Mouse (Mus musculus): ENCODE data around the gene Myef2. TPM values are rescaled to one million over a fixed set of nuclear protein-coding genes. Genes with fewer than 3 reads are reported as not detected.

The Myef2 gene
- polyA plus RNA-seq, 1 experiment from 2014 or later: 242 TPM

- no peak for ATAC-seq (ENCODE audit: low FRiP score)
- Histone ChIP-seq H3K9ac (no peak overlapping the region), H3K36me3 (no peaks in the 10 kb centered on the region), H3K9me3 (no peaks in the 10 kb centered on the region), H3K27ac (no peak overlapping the region), H3K4me3 (no peak overlapping the region), H3K4me1 (replicated peaks) (peaks cover 6% of the 10 kb centered on the region), H3K27me3 (no peaks in the 10 kb centered on the region), H3K4me2 (no peak overlapping the region)
- 95% methylated on average over 7 of the region's 7 CpGs for WGBS
Observed at GRCm38 (mm10) chr2:125061451-125061850, 62.0 kb downstream of the Myef2 start.

DNA sequence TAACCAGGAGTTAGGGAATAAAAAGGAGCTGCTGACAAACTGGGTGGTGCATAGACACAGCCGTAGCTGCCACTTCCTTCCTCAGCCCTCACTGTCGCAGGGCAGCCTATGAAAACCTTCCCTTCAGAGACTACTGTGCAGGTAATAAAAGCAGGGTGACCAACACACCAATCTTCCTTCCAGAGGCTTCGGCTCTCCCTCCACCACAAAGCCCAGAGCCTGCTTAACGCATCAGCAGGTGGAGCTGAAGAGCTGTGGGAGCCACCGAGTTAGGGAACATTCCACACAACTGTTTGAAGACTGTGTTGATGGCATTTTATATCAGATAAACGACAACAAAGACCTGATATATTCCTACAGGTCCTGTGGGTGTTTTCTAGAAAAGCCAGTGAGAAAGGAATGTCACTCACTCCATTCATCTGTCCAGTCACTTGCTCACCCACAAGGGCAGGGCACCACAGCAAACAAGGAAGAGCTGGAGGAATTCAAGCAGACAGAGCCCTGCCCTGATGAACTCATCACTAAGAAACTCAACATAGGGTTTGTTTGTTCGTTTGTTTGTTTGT is 66.1 kb downstream of the Myef2 start:
- H3K9ac ChIP-seq: no peak overlapping the region
- no peaks in the 10 kb centered on the region for H3K9me3 ChIP-seq
- no peaks in the 10 kb centered on the region for H3K36me3 ChIP-seq
- 42% methylated on average over 7 of the region's 7 CpGs for WGBS
- H3K4me3 ChIP-seq: no peak overlapping the region
- ATAC-seq (ENCODE audit: low FRiP score): no peak
- H3K27ac ChIP-seq: no peak overlapping the region
- H3K27me3 ChIP-seq: no peaks in the 10 kb centered on the region
- H3K4me1 ChIP-seq (replicated peaks): peaks cover 6% of the 10 kb centered on the region
- H3K4me2 ChIP-seq: no peak overlapping the region

DNA sequence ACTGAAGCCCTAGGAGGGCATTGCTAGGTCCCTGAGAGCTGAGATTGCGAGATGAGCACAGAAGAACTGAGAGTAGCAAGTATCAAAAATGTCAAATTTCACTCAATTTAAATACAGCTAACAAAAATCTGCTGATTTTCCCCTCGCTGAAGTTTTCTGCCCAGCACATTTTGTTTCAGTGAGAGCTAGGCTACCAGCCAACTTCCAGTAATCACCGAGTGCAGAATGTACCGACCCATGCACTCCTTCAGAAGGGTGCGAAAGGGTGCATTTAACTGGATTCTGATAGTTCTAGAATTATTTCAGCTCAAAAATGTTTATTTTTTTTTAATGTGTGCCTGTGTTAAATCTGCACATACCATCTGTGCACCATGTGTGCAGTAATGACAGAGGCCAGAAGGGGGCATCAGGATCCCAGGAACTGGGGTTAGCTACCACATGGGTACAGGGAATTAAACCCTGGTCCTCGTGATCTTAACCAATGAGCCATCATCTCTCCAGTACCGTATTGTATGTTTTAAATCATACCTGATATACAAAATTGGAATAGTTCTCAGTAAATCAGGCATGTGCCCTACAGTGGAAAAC is 68.1 kb downstream of the Myef2 start:
- Histone ChIP-seq H3K36me3 (no peaks in the 10 kb centered on the region), H3K9ac (no peak overlapping the region), H3K4me3 (no peak overlapping the region), H3K27ac (no peak overlapping the region), H3K4me1 (replicated peaks) (peaks cover 6% of the 10 kb centered on the region), H3K4me2 (no peak overlapping the region), H3K9me3 (no peaks in the 10 kb centered on the region), H3K27me3 (no peaks in the 10 kb centered on the region)
- no peak for ATAC-seq (ENCODE audit: low FRiP score)
- 93% methylated on average over 7 of the region's 7 CpGs for WGBS

Other genes with a start within 250 kb of the Myef2 start
- 5.0 and 5.1 TPM in 2 replicates for gene Slc24a5, start 55.5 kb downstream of the Myef2 start, polyA plus RNA-seq (2015; fragmentation: Nextera tagmentation; extraction: Ambion mirVana)
- gene Ctxn2, start 13.0 kb upstream of the Myef2 start, polyA plus RNA-seq (2015; fragmentation: Nextera tagmentation; extraction: Ambion mirVana): 5.0 and 5.4 TPM in 2 replicates
- 0.09 and 0.19 TPM in 2 replicates for gene Slc12a1, start 28.8 kb upstream of the Myef2 start, polyA plus RNA-seq (2015; fragmentation: Nextera tagmentation; extraction: Ambion mirVana)
- gene Dut, start 123.5 kb upstream of the Myef2 start, polyA plus RNA-seq (2015; fragmentation: Nextera tagmentation; extraction: Ambion mirVana): 75.4 and 80.9 TPM in 2 replicates